Mouse (Mus musculus) embryonic facial prominence, embryonic 13.5 days (tissue): ENCODE data around the gene Spag16. TPM values are rescaled to one million over a fixed set of nuclear protein-coding genes. Genes with fewer than 3 reads are reported as not detected.

Experiments
- ATAC-seq: fragments of 200-750 bp; cut with Nextera tagmentation; 2 replicates; pipeline ENCODE4 v1.8.0; 2017; ENCODE audit warnings: low read depth; ENCODE audit not compliant: insufficient number of reproducible peaks, insufficient read depth, low FRiP score, low TSS enrichment
- H3K27ac ChIP-seq: fragments of 300-500 bp; sonication (generic); 2 replicates; pipeline ENCODE4 v1.5.1; 2015; ENCODE audit warnings: moderate library complexity, mild to moderate bottlenecking, inconsistent platforms
- H3K27me3 ChIP-seq: fragments of 300-500 bp; sonication (generic); 2 replicates; pipeline ENCODE4 v1.6.1; 2015; ENCODE audit warnings: mild to moderate bottlenecking, inconsistent platforms
- H3K36me3 ChIP-seq: fragments of 300-500 bp; sonication (generic); 2 replicates; pipeline ENCODE4 v1.6.1; 2015; ENCODE audit warnings: mild to moderate bottlenecking, inconsistent platforms
- H3K4me1 ChIP-seq: fragments of 300-500 bp; sonication (generic); 2 replicates; pipeline ENCODE4 v1.6.1; 2015; ENCODE audit warnings: inconsistent platforms
- H3K4me2 ChIP-seq: fragments of 300-500 bp; sonication (generic); 2 replicates; pipeline ENCODE4 v1.6.1; 2015; ENCODE audit warnings: moderate library complexity, mild to moderate bottlenecking, inconsistent platforms
- H3K4me3 ChIP-seq: fragments of 300-500 bp; sonication (generic); 2 replicates; pipeline ENCODE4 v1.5.1; 2015; ENCODE audit warnings: mild to moderate bottlenecking, inconsistent platforms
- H3K9ac ChIP-seq: fragments of 300-500 bp; sonication (generic); 2 replicates; pipeline ENCODE4 v1.6.1; 2015; ENCODE audit warnings: mild to moderate bottlenecking, inconsistent platforms
- H3K9me3 ChIP-seq: fragments of 300-500 bp; sonication (generic); 2 replicates; pipeline ENCODE4 v1.6.1; 2016; ENCODE audit warnings: inconsistent platforms
- WGBS: fragments of 180-500 bp; shearing (Covaris S2); methylation state at CpG from one replicate; pipeline ENCODE4 v1.1.7; 2015; ENCODE audit warnings: mixed read lengths; 5-methylcytosine and 5-hydroxymethylcytosine counted together
- polyA plus RNA-seq: library from polyadenylated mRNA; unstranded; fragments of >200 nt; fragmentation: Nextera tagmentation; extraction: Ambion mirVana; gene quantifications from 2 replicates; pipeline ENCODE4 v1.2.1, GENCODE M21; 2015

Gene Spag16
- polyA plus RNA-seq, 1 experiment from 2014 or later, result 0.91 TPM

DNA sequence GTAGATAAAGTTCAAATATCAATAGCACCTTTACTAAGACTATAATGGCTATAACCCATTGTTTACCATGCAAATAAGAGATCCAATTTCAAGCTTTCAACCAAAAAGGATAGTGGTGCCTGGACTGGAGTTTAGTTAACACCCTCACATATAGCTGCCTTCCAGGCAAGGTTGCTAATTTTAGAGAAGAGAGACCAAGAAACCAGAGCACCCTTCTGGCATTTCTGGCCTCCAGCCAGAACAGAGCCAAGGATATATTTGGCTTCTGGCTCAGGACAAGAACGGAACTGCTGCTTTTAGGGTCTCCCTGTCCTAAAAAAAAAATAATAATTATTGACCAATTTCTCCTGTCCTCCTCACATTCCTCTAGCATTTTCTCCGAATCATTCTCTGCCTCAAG lies 703.0 kb downstream of the Spag16 start:
- WGBS, result 67% methylated on average over 2 of the region's 2 CpGs
- Histone ChIP-seq H3K27ac (no peak overlapping the region), H3K9ac (no peak overlapping the region), H3K4me2 (no peak overlapping the region), H3K4me1 (no peaks in the 10 kb centered on the region), H3K9me3 (no peaks in the 10 kb centered on the region), H3K27me3 (no peaks in the 10 kb centered on the region), H3K36me3 (no peaks in the 10 kb centered on the region), H3K4me3 (no peak overlapping the region)
- no peak for ATAC-seq

DNA sequence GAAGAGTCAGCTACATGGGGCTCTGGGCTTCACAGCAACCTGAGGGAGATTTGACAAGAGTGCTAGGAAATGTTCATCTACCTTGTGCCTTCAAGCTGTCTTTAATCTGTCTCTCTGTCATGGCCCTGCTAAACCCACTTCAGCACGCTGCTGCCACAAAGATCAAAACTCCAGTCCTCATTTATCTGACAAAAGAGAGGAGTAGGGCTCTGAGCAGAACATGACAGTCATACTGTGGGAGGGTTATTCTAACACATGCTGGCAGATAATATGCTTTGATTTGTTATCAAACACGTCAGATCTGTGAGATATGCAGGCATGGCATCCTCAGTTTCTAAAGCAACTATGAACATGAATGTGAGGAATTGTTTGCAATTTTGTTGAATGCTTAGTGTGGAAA lies 725.1 kb downstream of the Spag16 start:
- Histone ChIP-seq H3K27me3 (no peaks in the 10 kb centered on the region), H3K9me3 (no peaks in the 10 kb centered on the region), H3K4me3 (no peak overlapping the region), H3K4me1 (no peaks in the 10 kb centered on the region), H3K27ac (no peak overlapping the region), H3K4me2 (no peak overlapping the region), H3K9ac (no peak overlapping the region), H3K36me3 (no peaks in the 10 kb centered on the region)
- no peak for ATAC-seq
- WGBS, result 72% methylated on average over 2 of the region's 2 CpGs

DNA sequence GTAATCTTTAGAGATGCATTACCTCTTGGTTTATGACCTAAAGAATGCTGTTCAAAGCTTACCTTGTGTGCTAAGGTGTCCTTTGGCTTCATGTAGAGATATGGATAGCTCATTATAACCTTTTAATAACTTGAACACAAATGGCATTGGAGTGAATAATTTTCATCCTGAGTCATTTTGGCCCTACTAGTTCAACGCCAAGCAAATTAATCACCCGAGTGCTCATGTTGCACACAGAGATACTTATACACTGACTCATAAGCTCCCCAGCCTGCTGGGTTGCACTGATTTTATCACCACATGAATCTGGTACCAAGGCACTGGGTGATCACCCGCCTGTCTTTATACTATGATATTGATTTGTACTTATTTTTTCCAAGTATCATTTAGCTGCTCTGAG lies 795.0 kb downstream of the Spag16 start:
- no peak for ATAC-seq
- Histone ChIP-seq H3K36me3 (no peaks in the 10 kb centered on the region), H3K4me1 (no peaks in the 10 kb centered on the region), H3K4me3 (no peak overlapping the region), H3K9ac (no peak overlapping the region), H3K4me2 (no peak overlapping the region), H3K27me3 (no peaks in the 10 kb centered on the region), H3K9me3 (no peaks in the 10 kb centered on the region), H3K27ac (no peak overlapping the region)
- 90% methylated on average over 3 of the region's 3 CpGs for WGBS

DNA sequence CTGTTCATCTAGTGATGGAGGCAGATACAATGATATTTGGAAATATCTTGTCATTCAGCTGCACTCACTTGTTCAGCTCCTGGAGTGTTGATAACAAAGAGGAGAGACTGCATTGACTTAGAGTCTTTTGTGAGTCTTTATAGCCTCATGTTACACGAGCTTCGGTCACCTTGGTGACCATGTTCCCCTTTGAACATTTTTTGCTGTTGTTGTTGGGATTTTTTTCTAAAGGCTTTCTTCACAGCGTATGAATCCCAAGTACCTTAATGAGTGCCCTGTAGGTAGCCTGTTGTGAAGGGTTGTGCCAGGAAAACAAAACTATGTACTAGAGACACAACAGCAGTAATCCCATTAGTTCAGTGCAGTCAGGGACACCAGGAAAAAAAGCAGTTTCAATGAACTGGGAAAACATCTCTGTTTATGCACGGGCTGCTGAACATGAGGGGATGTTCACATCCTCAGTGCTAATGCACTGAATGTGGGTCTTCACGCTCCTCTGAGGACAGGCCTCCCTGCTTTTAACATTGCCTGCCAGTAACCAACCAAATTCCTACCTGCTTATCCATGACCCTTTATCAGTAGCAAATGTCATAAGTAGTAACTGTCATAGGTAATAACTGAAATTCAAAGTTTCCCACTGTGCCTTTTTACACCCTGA lies 798.2 kb downstream of the Spag16 start:
- H3K4me1 ChIP-seq, result no peaks in the 10 kb centered on the region
- no peaks in the 10 kb centered on the region for H3K27me3 ChIP-seq
- no peak overlapping the region for H3K9ac ChIP-seq
- H3K4me2 ChIP-seq, result no peak overlapping the region
- no peak for ATAC-seq
- 59% methylated on average over 5 of the region's 5 CpGs for WGBS
- H3K4me3 ChIP-seq, result no peak overlapping the region
- no peak overlapping the region for H3K27ac ChIP-seq
- H3K36me3 ChIP-seq, result no peaks in the 10 kb centered on the region
- no peaks in the 10 kb centered on the region for H3K9me3 ChIP-seq

DNA sequence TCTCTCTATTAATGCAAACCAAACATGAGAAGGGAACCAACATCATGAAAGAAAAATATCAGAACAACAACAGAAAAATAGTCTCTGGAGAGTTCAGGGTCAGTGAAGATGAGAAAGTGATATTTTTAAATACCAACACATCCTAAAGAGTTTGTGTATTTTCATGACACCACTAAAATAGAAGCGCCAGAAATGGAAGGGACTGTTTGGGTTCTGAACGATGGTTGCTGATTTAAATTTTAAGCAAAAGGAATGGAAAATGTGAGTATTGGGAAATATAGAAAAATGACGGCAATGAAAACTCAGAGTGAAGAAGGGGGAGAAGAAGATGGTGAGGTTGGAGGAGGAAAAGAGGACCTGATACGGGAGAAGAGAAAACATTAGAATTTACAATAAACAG lies 825.9 kb downstream of the Spag16 start:
- H3K36me3 ChIP-seq, result no peaks in the 10 kb centered on the region
- WGBS, result 90% methylated on average over 4 of the region's 4 CpGs
- no peak overlapping the region for H3K9ac ChIP-seq
- no peak overlapping the region for H3K27ac ChIP-seq
- ATAC-seq, result no peak
- no peak overlapping the region for H3K4me2 ChIP-seq
- no peaks in the 10 kb centered on the region for H3K9me3 ChIP-seq
- no peak overlapping the region for H3K4me3 ChIP-seq
- no peaks in the 10 kb centered on the region for H3K27me3 ChIP-seq
- no peaks in the 10 kb centered on the region for H3K4me1 ChIP-seq

DNA sequence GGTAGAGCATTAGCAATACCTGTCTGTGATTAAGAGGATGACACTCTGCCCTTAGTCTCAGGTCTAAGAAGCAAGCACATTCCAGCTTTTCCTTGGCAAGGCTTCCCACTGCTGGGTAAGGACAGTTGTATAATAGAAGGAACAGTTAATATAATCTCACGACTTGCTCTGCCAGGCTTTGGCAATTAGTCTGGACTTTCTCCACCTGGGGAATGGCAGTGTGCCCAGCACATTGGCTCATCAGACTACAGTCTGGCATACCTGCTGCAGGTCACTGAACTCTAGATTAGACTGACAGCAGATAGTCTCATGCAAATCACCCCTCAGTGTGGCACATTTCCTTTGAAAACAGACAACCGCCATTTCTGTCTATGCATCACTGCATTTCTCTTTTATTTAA lies 865.8 kb downstream of the Spag16 start:
- no peaks in the 10 kb centered on the region for H3K9me3 ChIP-seq
- no peaks in the 10 kb centered on the region for H3K27me3 ChIP-seq
- no peak for ATAC-seq
- no peaks in the 10 kb centered on the region for H3K4me1 ChIP-seq
- H3K4me2 ChIP-seq, result no peak overlapping the region
- H3K36me3 ChIP-seq, result no peaks in the 10 kb centered on the region
- no peak overlapping the region for H3K4me3 ChIP-seq
- no peak overlapping the region for H3K27ac ChIP-seq
- no peak overlapping the region for H3K9ac ChIP-seq
- WGBS, result 87% methylated on average over 2 of the region's 2 CpGs

DNA sequence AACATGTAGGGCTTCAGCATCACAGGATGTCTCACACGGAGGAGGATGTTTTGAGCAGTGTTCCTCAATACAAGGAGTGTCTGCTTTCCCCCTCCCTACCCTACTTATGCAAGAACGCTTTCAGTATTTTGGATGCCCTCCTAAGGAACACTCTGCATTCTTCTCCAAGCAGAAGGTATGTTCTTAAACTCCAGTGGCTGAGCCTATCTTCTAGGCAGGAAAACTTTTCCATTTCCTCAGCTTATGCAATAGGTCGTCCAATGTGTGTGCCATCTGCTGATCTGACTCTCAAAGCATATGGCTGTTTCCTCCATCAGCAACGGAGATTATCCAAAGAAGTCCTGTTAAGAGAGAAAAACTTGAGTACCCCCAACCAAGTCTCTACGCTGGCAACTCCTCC lies 873.5 kb downstream of the Spag16 start:
- Histone ChIP-seq H3K36me3 (no peaks in the 10 kb centered on the region), H3K4me2 (no peak overlapping the region), H3K27ac (no peak overlapping the region), H3K9me3 (no peaks in the 10 kb centered on the region), H3K4me1 (no peaks in the 10 kb centered on the region), H3K27me3 (no peaks in the 10 kb centered on the region), H3K4me3 (no peak overlapping the region), H3K9ac (no peak overlapping the region)
- 74% methylated on average over 5 of the region's 5 CpGs for WGBS
- no peak for ATAC-seq

DNA sequence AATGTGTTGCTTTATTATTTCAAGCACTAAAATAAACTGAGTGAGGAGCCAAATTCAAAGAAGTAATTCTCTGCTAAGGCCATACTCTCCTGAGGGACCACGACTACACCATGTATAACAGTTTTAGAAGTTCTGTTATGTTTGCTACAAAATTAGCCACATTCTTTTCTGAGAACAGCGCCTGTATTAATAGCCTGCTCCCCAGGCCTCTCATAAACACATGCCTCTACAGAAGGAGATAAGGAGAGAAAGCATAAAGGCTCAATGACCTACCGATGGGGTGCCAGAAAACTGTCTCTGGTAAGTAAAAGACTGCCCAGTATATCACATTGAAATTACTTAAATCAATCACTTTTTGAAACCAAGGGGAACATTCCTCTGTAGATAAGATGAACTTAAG lies 877.2 kb downstream of the Spag16 start:
- no peak for ATAC-seq
- H3K27me3 ChIP-seq, result no peaks in the 10 kb centered on the region
- no peaks in the 10 kb centered on the region for H3K36me3 ChIP-seq
- WGBS, result 82% methylated on average over 3 of the region's 3 CpGs
- H3K9me3 ChIP-seq, result no peaks in the 10 kb centered on the region
- H3K4me3 ChIP-seq, result no peak overlapping the region
- no peak overlapping the region for H3K9ac ChIP-seq
- no peak overlapping the region for H3K4me2 ChIP-seq
- H3K27ac ChIP-seq, result no peak overlapping the region
- no peaks in the 10 kb centered on the region for H3K4me1 ChIP-seq

DNA sequence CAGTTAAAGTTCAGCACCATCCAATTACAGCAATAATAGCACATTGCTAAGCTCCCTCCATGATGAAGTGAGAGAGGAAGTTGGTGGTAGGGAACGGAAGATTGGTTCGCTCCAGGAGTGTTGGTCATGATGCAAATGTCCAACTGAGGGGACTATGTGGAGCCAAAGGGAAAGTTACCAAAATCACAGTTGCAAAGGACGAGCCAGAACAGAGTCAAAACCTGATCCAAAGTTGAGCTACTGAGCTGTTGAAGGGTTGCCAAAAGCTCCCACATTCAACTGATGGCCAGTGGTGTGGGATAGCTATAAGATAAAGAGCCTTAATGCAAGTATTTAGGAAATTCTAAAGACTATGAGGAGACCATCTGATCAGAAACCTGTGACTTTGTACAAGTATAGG lies 879.1 kb downstream of the Spag16 start:
- Histone ChIP-seq H3K4me1 (no peaks in the 10 kb centered on the region), H3K27me3 (no peaks in the 10 kb centered on the region), H3K4me2 (no peak overlapping the region), H3K9me3 (no peaks in the 10 kb centered on the region), H3K27ac (no peak overlapping the region), H3K4me3 (no peak overlapping the region), H3K9ac (no peak overlapping the region), H3K36me3 (no peaks in the 10 kb centered on the region)
- 76% methylated on average over 3 of the region's 3 CpGs for WGBS
- no peak for ATAC-seq

DNA sequence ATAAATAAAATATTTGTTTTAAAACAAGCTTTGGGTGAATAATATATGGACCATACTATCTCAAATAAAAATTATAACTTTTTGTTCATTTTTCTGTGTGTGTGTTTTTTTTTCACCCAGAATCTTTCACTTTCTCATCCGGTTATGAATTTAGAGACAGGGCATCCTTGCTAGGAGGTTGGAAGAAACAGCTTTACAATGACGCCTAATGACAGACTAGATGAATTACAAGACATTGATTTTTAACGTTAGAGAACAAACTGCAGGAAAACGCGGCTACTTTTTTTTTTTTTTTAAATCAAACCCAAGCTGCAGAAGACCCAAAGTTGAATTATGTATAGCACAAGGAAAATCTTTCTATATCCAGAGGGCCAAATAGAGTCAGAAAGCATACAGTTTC lies 898.3 kb downstream of the Spag16 start:
- no peak for ATAC-seq
- 61% methylated on average over 5 of the region's 5 CpGs for WGBS

DNA sequence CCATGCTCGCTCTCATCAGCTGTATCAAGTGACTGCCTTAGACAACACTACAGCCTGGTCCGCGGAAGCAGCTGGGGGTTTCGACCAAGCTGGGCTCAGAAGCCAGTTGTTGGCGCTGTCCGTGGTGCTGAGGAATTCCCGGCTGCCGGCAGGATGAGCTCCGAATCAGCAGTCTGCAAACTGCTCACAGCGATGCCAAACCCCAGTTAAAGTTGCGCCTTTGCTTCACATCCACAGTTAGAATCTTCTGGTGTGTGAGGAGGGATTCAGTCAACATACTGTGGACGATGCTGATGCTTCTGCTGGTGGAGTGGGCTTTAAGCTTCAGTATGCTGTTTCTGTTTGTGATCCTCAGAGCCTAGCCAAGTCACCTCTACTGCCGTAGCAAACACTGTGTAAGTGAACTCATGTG lies 898.9 kb downstream of the Spag16 start, which contains the start of gene Vwc2l:
Gene Vwc2l, plus strand, starts transcription at position 61 of the 412 bp plus-strand sequence.
- Histone ChIP-seq H3K9ac (no peak within 1 kb of the TSS), H3K4me2 (no peak within 1 kb of the TSS), H3K9me3 (no peaks in the 10 kb centered on the region), H3K4me1 (no peaks in the 10 kb centered on the region), H3K4me3 (no peak within 1 kb of the TSS), H3K27ac (no peak within 1 kb of the TSS), H3K27me3 (peaks cover 6% of the 10 kb centered on the region; the same call in 1 of the 2 replicates), H3K36me3 (no peaks in the 10 kb centered on the region)
- ATAC-seq, result no peak
- 6% methylated on average over 13 of the region's 13 CpGs for WGBS

More for the DNA sequence above, 898.3 kb downstream of the Spag16 start:
- H3K4me1 ChIP-seq, result no peaks in the 10 kb centered on the region
- H3K4me2 ChIP-seq, result no peak overlapping the region
- peaks cover 6% of the 10 kb centered on the region; the same call in 1 of the 2 replicates for H3K27me3 ChIP-seq
- H3K9me3 ChIP-seq, result no peaks in the 10 kb centered on the region
- H3K9ac ChIP-seq, result no peak overlapping the region
- H3K36me3 ChIP-seq, result no peaks in the 10 kb centered on the region
- no peak overlapping the region for H3K4me3 ChIP-seq
- H3K27ac ChIP-seq, result no peak overlapping the region
